Mouse (Mus musculus) embryonic facial prominence, embryonic 12.5 days (tissue): ENCODE measurements around the gene Map2k4. TPM values are rescaled to one million over a fixed set of nuclear protein-coding genes. Genes with fewer than 3 reads are reported as not detected.

Source experiments
- ATAC-seq: fragments of 200-750 bp; cut with Nextera tagmentation; 2 replicates; pipeline ENCODE4 v1.8.0; 2017; ENCODE audit not compliant: insufficient number of reproducible peaks, insufficient read depth, low FRiP score, low TSS enrichment
- H3K27ac ChIP-seq: fragments of 300-500 bp; sonication (generic); 2 replicates; pipeline ENCODE4 v1.5.1; 2016; ENCODE audit warnings: mild to moderate bottlenecking
- H3K27me3 ChIP-seq: fragments of 300-500 bp; sonication (generic); 2 replicates; pipeline ENCODE4 v1.6.1; 2016; ENCODE audit warnings: mild to moderate bottlenecking, moderate library complexity
- H3K36me3 ChIP-seq: fragments of 300-500 bp; sonication (generic); 2 replicates; pipeline ENCODE4 v1.6.1; 2016; ENCODE audit warnings: mild to moderate bottlenecking
- H3K4me1 ChIP-seq: fragments of 300-500 bp; sonication (generic); 2 replicates; pipeline ENCODE4 v1.6.1; 2016
- H3K4me2 ChIP-seq: fragments of 300-500 bp; sonication (generic); replicated peaks from 2 replicates; pipeline ENCODE4 v1.6.1; 2016; ENCODE audit warnings: mild to moderate bottlenecking, moderate library complexity
- H3K4me3 ChIP-seq: fragments of 300-500 bp; sonication (generic); 2 replicates; pipeline ENCODE4 v1.5.1; 2016; ENCODE audit warnings: mild to moderate bottlenecking
- H3K9ac ChIP-seq: fragments of 300-500 bp; sonication (generic); 2 replicates; pipeline ENCODE4 v1.6.1; 2016; ENCODE audit warnings: mild to moderate bottlenecking, moderate library complexity
- H3K9me3 ChIP-seq: fragments of 300-500 bp; sonication (generic); 2 replicates; pipeline ENCODE4 v1.6.1; 2016; ENCODE audit warnings: mild to moderate bottlenecking, moderate library complexity
- WGBS: fragments of 180-500 bp; shearing (Covaris S2); methylation state at CpG from one replicate; pipeline ENCODE4 v1.1.7; 2016; 5-methylcytosine and 5-hydroxymethylcytosine counted together
- polyA plus RNA-seq: library from polyadenylated mRNA; unstranded; fragments of >200 nt; fragmentation: Nextera tagmentation; extraction: Ambion mirVana; gene quantifications from 2 replicates; pipeline ENCODE4 v1.2.1, GENCODE M21; 2016

The Map2k4 gene
- polyA plus RNA-seq, 1 experiment from 2014 or later, result 71.6 TPM

DNA sequence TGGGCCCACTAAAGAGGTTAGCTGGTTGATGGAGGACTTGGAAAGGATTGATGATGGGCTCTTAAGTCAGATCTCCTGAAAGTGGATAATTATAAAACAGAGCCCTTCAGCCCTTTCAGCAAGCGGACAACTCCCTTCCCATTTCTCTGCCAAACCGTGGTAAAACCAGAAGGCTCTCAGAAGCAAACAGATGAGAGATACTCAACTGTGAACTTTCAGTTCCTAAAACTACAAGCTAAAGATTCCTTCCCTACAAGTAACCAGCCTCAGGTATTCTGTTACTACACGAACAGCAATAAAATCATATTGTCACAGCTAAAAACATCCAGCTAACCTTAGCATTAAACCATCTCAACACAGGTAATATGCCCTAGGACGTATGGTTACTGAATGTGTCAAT is 83.2 kb downstream of the Map2k4 start:
- Histone ChIP-seq H3K27me3 (no peaks in the 10 kb centered on the region), H3K4me1 (no peaks in the 10 kb centered on the region), H3K9ac (no peak overlapping the region), H3K9me3 (no peaks in the 10 kb centered on the region), H3K36me3 (peaks cover 30% of the 10 kb centered on the region), H3K4me3 (no peak overlapping the region), H3K4me2 (no peak overlapping the region), H3K27ac (no peak overlapping the region)
- WGBS, result 90% methylated on average over 4 of the region's 4 CpGs
- no peak for ATAC-seq

DNA sequence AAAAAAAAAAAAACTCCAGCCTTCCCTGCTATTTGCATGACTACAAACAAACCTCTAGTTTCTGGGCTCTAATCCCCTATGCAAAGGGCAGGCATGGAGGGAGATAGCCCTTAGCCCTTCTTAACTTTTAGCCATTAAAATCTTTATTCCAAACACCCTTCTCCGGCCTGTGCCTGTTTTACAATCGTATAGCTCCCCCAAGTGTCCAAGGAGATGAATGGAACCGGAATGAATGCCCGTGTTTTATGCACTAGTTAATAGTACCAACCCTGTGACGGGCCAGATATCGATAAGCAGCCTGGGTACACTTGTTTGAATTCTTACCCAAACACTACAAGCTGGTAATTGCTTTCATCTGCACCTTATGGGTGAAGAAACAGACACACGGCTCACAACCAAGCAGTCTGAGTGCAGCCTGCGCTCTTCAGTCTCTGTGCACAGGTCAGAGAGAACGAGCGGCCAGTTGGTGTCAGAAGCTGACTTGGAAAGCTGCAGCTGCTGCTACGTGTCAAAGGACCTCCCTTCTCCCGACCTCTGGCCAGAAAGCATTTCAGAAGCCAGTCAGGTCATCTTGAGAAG is 109.2 kb downstream of the Map2k4 start:
- Histone ChIP-seq H3K9ac (no peak overlapping the region), H3K27me3 (no peaks in the 10 kb centered on the region), H3K4me3 (no peak overlapping the region), H3K9me3 (no peaks in the 10 kb centered on the region), H3K36me3 (no peaks in the 10 kb centered on the region), H3K4me1 (no peaks in the 10 kb centered on the region), H3K27ac (no peak overlapping the region), H3K4me2 (no peak overlapping the region; the same call in 1 of the 2 replicates)
- ATAC-seq, result no peak
- WGBS, result 25% methylated on average over 12 of the region's 12 CpGs

DNA sequence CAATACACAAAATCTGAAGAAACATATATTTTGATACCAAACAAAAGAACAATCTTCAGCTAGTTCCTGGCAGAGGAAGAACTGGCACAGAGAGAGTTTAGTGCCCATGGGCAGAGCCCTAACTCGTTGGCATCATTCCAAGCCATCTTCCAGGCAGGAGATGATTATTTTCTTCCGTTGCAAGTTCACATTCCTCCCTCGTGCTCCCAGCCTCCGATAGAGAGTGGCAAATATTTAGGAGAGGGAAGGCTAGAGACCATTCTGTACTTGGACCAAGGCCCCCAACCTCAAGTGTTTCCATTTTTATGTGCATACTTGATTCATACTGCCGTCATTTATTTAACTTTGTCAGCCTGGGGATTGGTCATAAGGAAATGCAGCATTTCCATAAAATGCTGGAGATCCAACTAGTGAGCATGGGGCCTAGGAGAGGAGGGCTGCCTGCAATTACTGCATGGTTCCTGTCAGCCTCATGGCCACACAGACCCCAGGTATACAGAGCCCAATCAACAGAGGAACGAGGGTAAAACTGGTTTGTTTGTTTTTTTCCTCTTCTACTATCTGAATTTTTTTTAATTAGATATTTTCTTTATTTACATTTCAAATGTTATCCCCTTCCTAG is 120.6 kb downstream of the Map2k4 start:
- H3K9me3 ChIP-seq, result no peaks in the 10 kb centered on the region
- H3K36me3 ChIP-seq, result no peaks in the 10 kb centered on the region
- H3K4me1 ChIP-seq, result no peaks in the 10 kb centered on the region
- WGBS, result 66% methylated on average over 6 of the region's 6 CpGs
- no peak overlapping the region for H3K27ac ChIP-seq
- no peak overlapping the region for H3K9ac ChIP-seq
- ATAC-seq, result no peak
- H3K4me3 ChIP-seq, result no peak overlapping the region
- H3K4me2 ChIP-seq, result no peak overlapping the region
- H3K27me3 ChIP-seq, result no peaks in the 10 kb centered on the region

DNA sequence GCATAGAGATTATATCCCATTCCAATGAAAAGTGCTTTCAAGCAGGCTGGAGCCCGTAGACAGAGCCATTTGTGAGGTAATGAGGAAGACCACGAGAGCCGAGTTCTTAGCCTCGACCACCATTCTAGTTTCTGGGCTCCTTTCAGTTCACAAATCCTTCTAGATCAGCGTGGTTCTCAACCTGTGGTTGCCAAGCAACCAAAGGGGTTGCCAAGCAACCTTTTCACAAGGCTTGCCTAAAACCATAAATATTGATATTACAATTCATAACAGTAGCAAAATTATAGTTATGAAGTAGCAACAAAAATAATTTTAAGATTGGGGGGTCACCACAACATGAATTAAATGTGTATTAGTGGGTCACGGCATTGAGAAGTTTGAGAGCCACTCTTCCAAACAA is 123.2 kb downstream of the Map2k4 start:
- WGBS, result 82% methylated on average over 6 of the region's 6 CpGs
- H3K27me3 ChIP-seq, result no peaks in the 10 kb centered on the region

DNA sequence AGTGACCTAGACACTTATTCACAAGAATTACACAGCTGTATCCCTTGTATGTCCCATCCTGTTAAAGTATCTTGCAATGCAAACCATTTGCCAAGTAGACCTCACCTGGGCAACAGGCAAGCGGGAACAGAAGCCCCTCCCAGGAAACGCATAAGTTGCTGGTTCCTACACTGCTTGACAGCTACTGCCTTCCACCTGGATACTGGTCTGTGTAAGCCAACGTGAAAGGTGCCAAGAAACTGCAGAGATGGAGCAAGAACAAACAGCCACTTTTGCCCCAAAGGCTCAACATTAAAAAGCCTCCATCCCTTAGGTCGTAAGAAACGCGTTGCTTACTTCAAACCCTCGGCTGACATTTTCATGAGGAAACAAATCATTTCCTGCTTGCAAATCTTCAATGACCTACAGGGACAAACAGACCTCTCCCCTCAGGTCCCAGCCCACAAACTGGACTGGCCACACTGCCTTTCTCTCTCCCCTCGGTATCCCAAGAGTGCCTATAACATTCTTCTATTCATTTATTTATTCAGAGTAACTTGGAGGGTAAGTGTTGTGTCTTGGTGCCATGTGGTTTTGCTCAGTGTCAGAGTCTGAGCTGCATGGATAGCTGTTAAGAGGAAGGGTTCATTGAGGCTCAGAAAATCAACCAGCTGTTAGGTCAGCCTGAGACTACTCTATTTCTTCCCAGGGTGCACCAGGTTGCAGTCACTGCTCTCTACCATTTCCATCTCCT is 126.1 kb downstream of the Map2k4 start:
- no peaks in the 10 kb centered on the region for H3K36me3 ChIP-seq
- H3K4me2 ChIP-seq, result no peak overlapping the region
- ATAC-seq, result no peak
- 68% methylated on average over 8 of the region's 8 CpGs for WGBS
- H3K4me3 ChIP-seq, result no peak overlapping the region
- H3K27ac ChIP-seq, result no peak overlapping the region
- no peaks in the 10 kb centered on the region for H3K9me3 ChIP-seq
- no peak overlapping the region for H3K9ac ChIP-seq
- H3K4me1 ChIP-seq, result no peaks in the 10 kb centered on the region
- no peaks in the 10 kb centered on the region for H3K27me3 ChIP-seq

More for the DNA sequence above, 123.2 kb downstream of the Map2k4 start:
- Histone ChIP-seq H3K4me3 (no peak overlapping the region), H3K4me2 (no peak overlapping the region), H3K27ac (no peak overlapping the region), H3K9ac (no peak overlapping the region), H3K4me1 (no peaks in the 10 kb centered on the region), H3K9me3 (no peaks in the 10 kb centered on the region), H3K36me3 (no peaks in the 10 kb centered on the region)
- ATAC-seq, result no peak

DNA sequence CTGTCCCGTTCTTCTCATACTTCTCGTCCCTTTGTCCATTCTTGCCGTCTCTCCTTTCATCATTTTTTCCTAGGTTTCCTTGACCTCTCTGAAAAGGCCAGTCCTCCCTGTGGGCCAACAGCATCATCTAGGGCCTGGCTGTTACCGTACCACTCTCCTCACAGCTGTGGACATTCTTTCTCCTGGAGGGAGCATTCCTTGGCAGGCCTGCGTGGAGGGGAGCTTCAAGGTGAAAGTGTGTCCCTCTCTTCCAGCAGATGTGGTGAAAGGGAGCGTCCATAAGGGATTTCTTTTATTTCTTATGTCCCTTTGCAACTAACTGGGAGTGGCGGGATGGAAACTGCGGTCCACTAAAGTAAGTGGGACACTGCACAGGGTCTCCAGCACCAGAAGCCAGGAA is 134.2 kb downstream of the Map2k4 start:
- WGBS, result 80% methylated on average over 8 of the region's 8 CpGs
- Histone ChIP-seq H3K4me1 (no peaks in the 10 kb centered on the region), H3K9ac (no peak overlapping the region), H3K27ac (no peak overlapping the region), H3K36me3 (no peaks in the 10 kb centered on the region), H3K27me3 (no peaks in the 10 kb centered on the region), H3K4me3 (no peak overlapping the region), H3K4me2 (no peak overlapping the region), H3K9me3 (no peaks in the 10 kb centered on the region)
- no peak for ATAC-seq

DNA sequence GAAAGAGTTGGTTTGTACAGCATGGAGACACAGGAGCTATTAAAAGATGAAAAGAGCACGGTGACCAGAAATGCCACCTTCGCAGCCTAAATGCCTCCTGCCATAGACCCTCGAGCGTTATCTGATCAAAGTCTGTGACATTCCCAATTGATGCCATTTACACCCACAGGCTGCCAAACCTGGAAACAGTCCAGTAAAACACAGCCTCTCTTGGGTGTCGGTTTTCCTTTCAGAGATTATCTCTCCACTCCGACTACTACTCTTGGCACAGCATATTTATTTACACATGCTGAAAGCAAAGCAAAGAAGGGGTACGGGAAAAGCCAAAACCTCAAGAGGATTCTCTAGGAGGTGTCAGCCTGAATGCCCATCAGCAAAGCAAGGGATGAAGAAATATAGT is 136.7 kb downstream of the Map2k4 start:
- no peak overlapping the region for H3K4me3 ChIP-seq
- no peak overlapping the region for H3K4me2 ChIP-seq
- no peaks in the 10 kb centered on the region for H3K4me1 ChIP-seq
- no peaks in the 10 kb centered on the region for H3K27me3 ChIP-seq
- no peak overlapping the region for H3K27ac ChIP-seq
- no peaks in the 10 kb centered on the region for H3K36me3 ChIP-seq
- WGBS, result 58% methylated on average over 7 of the region's 7 CpGs
- H3K9ac ChIP-seq, result no peak overlapping the region
- H3K9me3 ChIP-seq, result no peaks in the 10 kb centered on the region
- ATAC-seq, result no peak

DNA sequence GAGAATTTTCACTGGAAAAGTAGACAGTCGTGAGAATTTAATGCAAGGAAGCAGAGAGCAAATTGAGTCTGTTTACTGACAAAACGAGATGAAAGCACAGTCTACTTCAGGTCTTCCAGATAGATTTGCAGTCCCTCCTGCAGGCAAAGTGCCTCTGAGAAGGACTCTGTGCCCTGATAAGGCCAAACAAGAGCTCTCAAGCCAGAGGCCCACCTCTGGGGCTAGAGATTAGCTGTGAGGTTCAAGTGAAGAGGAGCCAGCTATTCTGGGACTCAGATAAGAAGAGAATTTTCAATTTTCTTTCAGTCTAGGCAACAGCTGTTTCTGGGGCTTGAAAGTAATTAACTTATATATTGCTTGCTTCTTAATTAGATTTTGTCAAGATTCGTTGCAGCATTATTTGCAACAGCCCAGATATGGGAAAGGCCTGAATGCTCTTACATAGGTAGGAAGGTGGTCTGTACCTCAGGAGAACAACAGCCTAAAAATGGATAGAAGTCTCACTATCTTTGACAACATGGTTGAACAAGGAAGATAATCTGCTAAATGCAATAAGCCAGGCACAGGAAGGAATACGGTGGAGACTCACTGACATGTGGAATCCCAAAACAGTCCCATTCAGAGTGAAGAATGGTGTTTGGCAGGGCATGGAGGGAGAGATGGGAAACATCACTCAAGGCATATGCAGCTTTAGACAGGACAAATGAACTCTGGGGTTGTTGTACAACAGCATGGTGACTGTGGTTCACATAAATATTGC is 138.0 kb downstream of the Map2k4 start:
- ATAC-seq, result no peak
- WGBS, result 62% methylated on average over 4 of the region's 4 CpGs
- H3K27ac ChIP-seq, result no peak overlapping the region

DNA sequence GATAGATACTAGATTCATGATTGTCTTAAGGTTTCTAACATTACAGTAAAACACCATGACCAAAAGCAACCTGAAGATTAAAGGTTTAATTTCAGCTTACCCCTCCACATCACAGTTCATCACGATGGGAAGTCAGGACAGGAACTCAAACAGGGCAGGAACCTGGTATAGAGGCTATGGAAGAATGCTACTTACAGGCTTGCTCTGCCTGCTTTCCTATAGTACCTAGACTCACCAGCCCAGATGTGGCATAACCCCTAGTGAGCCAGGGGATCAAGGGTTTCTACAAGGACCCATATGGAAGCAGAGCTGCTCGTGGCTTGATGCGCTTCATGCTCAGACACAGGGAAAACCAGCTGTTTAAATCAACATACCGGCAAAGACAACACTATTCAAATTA is 138.6 kb downstream of the Map2k4 start:
- Histone ChIP-seq H3K4me3 (no peak overlapping the region), H3K36me3 (no peaks in the 10 kb centered on the region), H3K9ac (no peak overlapping the region), H3K27ac (no peak overlapping the region), H3K4me2 (no peak overlapping the region), H3K4me1 (no peaks in the 10 kb centered on the region), H3K27me3 (no peaks in the 10 kb centered on the region), H3K9me3 (no peaks in the 10 kb centered on the region)
- WGBS, result 67% methylated on average over 4 of the region's 4 CpGs
- no peak for ATAC-seq

More for the DNA sequence above, 138.0 kb downstream of the Map2k4 start:
- H3K4me3 ChIP-seq, result no peak overlapping the region
- no peaks in the 10 kb centered on the region for H3K4me1 ChIP-seq
- no peaks in the 10 kb centered on the region for H3K36me3 ChIP-seq
- no peak overlapping the region for H3K4me2 ChIP-seq
- no peaks in the 10 kb centered on the region for H3K27me3 ChIP-seq
- H3K9ac ChIP-seq, result no peak overlapping the region
- no peaks in the 10 kb centered on the region for H3K9me3 ChIP-seq

DNA sequence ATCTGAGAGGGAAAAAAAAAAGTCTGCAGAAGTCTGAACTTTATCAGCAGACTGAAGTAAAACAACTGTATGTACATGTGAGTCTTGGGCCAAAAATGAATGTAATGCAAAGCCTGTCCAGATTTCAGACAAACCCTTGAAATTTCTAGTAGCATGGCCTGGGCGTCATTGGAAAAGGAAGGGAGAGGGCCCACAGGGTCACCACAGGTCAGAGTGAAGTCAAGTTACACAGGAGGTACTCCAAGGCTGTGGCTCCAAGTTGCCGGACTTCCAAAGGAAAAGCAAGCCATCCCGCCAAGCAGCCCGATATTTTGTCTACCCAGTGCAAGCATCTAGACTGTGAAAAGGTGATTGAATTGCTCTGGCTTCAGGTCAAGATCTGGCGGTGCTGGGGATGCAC is 141.8 kb downstream of the Map2k4 start:
- 75% methylated on average over 5 of the region's 5 CpGs for WGBS
- Histone ChIP-seq H3K9ac (no peak overlapping the region), H3K4me2 (no peak overlapping the region), H3K36me3 (no peaks in the 10 kb centered on the region), H3K27me3 (no peaks in the 10 kb centered on the region), H3K4me3 (no peak overlapping the region), H3K4me1 (no peaks in the 10 kb centered on the region), H3K9me3 (no peaks in the 10 kb centered on the region), H3K27ac (no peak overlapping the region)
- no peak for ATAC-seq

DNA sequence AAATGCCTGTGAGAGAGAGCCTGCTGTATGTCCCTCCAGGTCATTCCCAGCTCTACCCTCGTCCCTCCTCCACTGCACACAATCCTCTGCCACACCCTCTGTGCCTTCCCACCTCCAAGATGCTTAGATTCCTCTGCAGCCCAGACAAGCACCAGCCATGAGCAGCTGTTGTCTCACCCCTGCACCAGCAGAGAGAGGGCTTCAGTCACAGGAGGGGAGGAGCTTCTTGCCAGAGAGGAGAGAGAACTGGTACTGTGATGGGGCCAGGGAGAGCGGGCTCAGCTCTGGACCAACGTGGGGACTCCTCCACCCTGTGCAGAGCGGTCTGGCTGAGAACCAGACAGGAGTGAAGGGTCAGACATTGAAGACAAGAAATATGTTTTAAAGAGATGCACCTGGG is 143.6 kb downstream of the Map2k4 start:
- WGBS, result 48% methylated on average over 4 of the region's 4 CpGs

DNA sequence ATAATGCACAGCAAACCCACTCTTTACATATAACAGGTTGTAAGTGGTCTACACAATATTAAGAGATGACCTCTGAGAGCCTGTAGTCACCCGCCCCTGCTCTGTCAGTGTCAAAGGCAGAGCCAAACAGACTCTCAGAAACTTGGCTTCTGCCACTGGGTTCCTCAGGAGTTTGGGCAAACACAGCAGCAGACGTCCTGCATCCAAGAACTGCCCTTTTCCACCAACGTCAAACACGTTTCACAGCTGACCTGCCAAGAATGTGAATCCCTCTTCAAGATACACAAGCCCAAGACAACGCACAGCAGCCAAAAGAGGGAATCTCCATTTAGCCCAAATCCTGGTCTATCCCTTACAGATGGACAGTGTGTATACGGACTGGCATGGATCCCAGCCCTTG is 147.8 kb downstream of the Map2k4 start:
- H3K9me3 ChIP-seq, result no peaks in the 10 kb centered on the region
- no peaks in the 10 kb centered on the region for H3K36me3 ChIP-seq
- no peak overlapping the region for H3K4me3 ChIP-seq
- no peaks in the 10 kb centered on the region for H3K4me1 ChIP-seq
- H3K4me2 ChIP-seq, result no peak overlapping the region
- H3K9ac ChIP-seq, result no peak overlapping the region
- WGBS, result 83% methylated on average over 6 of the region's 6 CpGs
- no peak overlapping the region for H3K27ac ChIP-seq
- ATAC-seq, result no peak
- no peaks in the 10 kb centered on the region for H3K27me3 ChIP-seq

More for the DNA sequence above, 143.6 kb downstream of the Map2k4 start:
- H3K4me3 ChIP-seq, result no peak overlapping the region
- no peak for ATAC-seq
- no peaks in the 10 kb centered on the region for H3K27me3 ChIP-seq
- H3K27ac ChIP-seq, result no peak overlapping the region
- no peak overlapping the region for H3K9ac ChIP-seq
- no peaks in the 10 kb centered on the region for H3K9me3 ChIP-seq
- no peaks in the 10 kb centered on the region for H3K36me3 ChIP-seq
- no peaks in the 10 kb centered on the region for H3K4me1 ChIP-seq
- H3K4me2 ChIP-seq, result no peak overlapping the region
